In the genomic region with DNA sequence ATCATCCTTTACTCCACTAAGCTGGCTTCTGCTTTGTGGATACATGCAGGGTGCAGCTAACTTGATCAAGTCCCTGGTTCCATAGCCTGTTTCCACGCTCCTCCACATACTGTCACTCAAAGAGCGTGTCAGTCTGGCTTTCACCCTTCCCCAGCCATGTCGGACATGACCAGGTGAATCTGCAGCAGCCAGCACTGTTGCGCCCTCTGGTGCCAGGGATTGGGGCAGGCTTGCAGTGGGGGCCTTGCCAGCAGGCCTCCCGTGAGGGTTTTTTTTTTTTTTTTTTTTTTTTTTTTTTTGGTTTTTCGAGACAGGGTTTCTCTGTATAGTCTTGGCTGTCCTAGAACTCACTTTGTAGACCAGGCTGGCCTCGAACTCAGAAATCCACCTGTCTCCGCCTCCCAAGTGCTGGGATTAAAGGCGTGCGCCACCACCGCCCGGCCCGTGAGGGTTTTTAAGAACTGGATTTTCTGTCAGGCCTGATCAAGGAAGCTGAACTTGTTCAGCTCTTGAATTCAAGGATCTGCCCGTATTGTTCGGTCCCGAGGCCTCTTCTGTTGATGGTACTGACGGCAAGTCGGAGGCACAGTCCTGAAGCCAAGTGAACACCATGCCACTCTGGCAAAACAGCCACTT, we compare ENCODE assay signal across 8 mouse cellular contexts. TPM values are rescaled to one million over a fixed set of nuclear protein-coding genes. Genes with fewer than 3 reads are reported as not detected.
A peak's percentile ranks its signal among the peaks of the same experiment; 100 is the strongest.
DNase-seq lines count a peak whose midpoint lies in the region; TF ChIP-seq lines count a peak whose summit lies in the region.

No protein-coding gene starts in this region.

- peaks cover 16% of the 10 kb centered on the region for H3K4me1 ChIP-seq in bone marrow macrophage, adult 2 months (ENCODE audit: control insufficient read depth, insufficient read depth, low read length)

- H3ac ChIP-seq in C2C12 (ENCODE audit: control insufficient read depth, insufficient read length, low read depth) = no peak overlapping the region

- peaks cover 35% of the 10 kb centered on the region for H3K79me2 ChIP-seq in C2C12 (ENCODE audit: control insufficient read depth, insufficient read depth)

- peak; percentile 81 for DNase-seq in gastrocnemius, adult 2 months
- DNase-seq in gastrocnemius, postnatal 4 days (ENCODE audit: low spot score in 2 of 2) = no peak
- DNase-seq in fibroblast of lung, adult 2 months (ENCODE audit: low read depth) = peak; percentile 44
- peak; percentile 69 for DNase-seq in liver
- peak; percentile 53 for DNase-seq in retina, postnatal 1 day
- no peak for DNase-seq in left cerebral cortex, postnatal 14 days (ENCODE audit: low spot score in 2 of 2)

- H3K36me3 ChIP-seq in C2C12 (ENCODE audit: control insufficient read depth, insufficient read depth) = peaks cover 89% of the 10 kb centered on the region

- peaks cover 26% of the 10 kb centered on the region for H3K79me3 ChIP-seq in C2C12 (ENCODE audit: low read depth)

- H3K4me3 ChIP-seq in gastrocnemius, adult 2 months = no peak overlapping the region
- no peak overlapping the region for H3K4me3 ChIP-seq in C2C12 (ENCODE audit: insufficient read depth, poor library complexity, severe bottlenecking)
- H3K4me3 ChIP-seq in bone marrow macrophage, adult 2 months (ENCODE audit: insufficient read depth, low read length) = no peak overlapping the region

- no peaks in the 10 kb centered on the region for H3K27me3 ChIP-seq in C2C12 (ENCODE audit: control insufficient read depth, insufficient read depth, insufficient read length)

- peak; percentile 65 for TF ChIP-seq CTCF in gastrocnemius, adult 2 months (IDR thresholded peaks at IDR 0.05)
- peak; percentile 84 for TF ChIP-seq CTCF in C2C12 (IDR thresholded peaks at IDR 0.05; ENCODE audit: control insufficient read depth, insufficient read depth, insufficient read length)
- TF ChIP-seq CTCF in bone marrow macrophage, adult 2 months (IDR thresholded peaks at IDR 0.05; ENCODE audit: low read depth, low read length) = peak; percentile 32; the same call in 1 of the 2 replicates

- intact Hi-C loops in gastrocnemius, adult 2 months (cut with DNase I) = loop anchor here (1.0 kb wide), 2 partner anchors 42 to 58 kb away; no protein-coding TSS in a partner anchor
- intact Hi-C loops in left cerebral cortex, postnatal 14 days (cut with DNase I) = no loop called here

- peak overlapping the region; percentile 20 for H3K27ac ChIP-seq in gastrocnemius, adult 2 months
- no peak overlapping the region for H3K27ac ChIP-seq in bone marrow macrophage, adult 2 months (ENCODE audit: insufficient read depth, low read depth, low read length)

- no peak for TF ChIP-seq POLR2A in bone marrow macrophage, adult 2 months (IDR thresholded peaks at IDR 0.05; ENCODE audit: borderline replicate concordance, low read depth, low read length)

TF ChIP-seq in C2C12, 6 proteins besides CTCF, POLR2A, EP300 and RAD21:
- TF ChIP-seq USF1 (IDR thresholded peaks at IDR 0.05; ENCODE audit: low read depth) (no peak), MAX (IDR thresholded peaks at IDR 0.05) (no peak), FOSL1 (IDR thresholded peaks at IDR 0.05; ENCODE audit: insufficient read depth, low read length, poor library complexity, severe bottlenecking) (no peak), MYOD1 (IDR thresholded peaks at IDR 0.05; ENCODE audit: control insufficient read depth, insufficient read length, low read depth) (no peak), CEBPB (IDR thresholded peaks at IDR 0.05; ENCODE audit: low read depth) (no peak), MYOG (IDR thresholded peaks at IDR 0.05; ENCODE audit: control insufficient read depth, extremely low read depth, insufficient read length) (no peak)

RNA-seq across cellular contexts. Expression of gene Prrc2b, which starts 41.1 kb away (rescaled TPM):
- 10 to 100 TPM; 76.4 to 86.9 TPM for total RNA-seq in gastrocnemius, adult 2 months (2021)
- 100 to 1,000 TPM; 142 to 154 TPM for total RNA-seq in gastrocnemius, postnatal 4 days (2021)
- 45.0 TPM for polyA plus RNA-seq in C2C12 (2012; fragmentation: generic; extraction: Trizol)
- polyA plus RNA-seq in bone marrow macrophage, adult 2 months (2012; ENCODE audit: insufficient read depth, insufficient read length, missing spikeins) = 28.6 and 34.9 TPM in 2 replicates
- 100 to 1,000 TPM; 244 to 245 TPM for total RNA-seq in left cerebral cortex, postnatal 14 days (2021)

RNA-seq across cellular contexts. Expression of gene Pomt1, which starts 44.4 kb away (rescaled TPM):
- 10 to 100 TPM; 11.5 TPM for total RNA-seq in gastrocnemius, adult 2 months (2021)
- total RNA-seq in gastrocnemius, postnatal 4 days (2021) = 10 to 100 TPM; 15.8 to 17.5 TPM
- 12.9 TPM for polyA plus RNA-seq in C2C12 (2012; fragmentation: generic; extraction: Trizol)
- polyA plus RNA-seq in bone marrow macrophage, adult 2 months (2012; ENCODE audit: insufficient read depth, insufficient read length, missing spikeins) = 21.1 and 23.3 TPM in 2 replicates
- 10 to 100 TPM; 21.6 to 23.7 TPM for total RNA-seq in left cerebral cortex, postnatal 14 days (2021)

Comparison
In these comparisons a context has a peak if more than half of its experiments do, and no peak if none do; other contexts are left out.
1. DNase-seq: peak in gastrocnemius, adult 2 months (single experiment), fibroblast of lung, adult 2 months (single experiment), liver (single experiment) and retina, postnatal 1 day (single experiment); none in gastrocnemius, postnatal 4 days (0 of 2) and left cerebral cortex, postnatal 14 days (0 of 2).
2. CTCF ChIP-seq: peak in every context shown above with its lines; median percentile 84 in C2C12; 65 in gastrocnemius, adult 2 months; 32 in bone marrow macrophage, adult 2 months.